In genomic region chr15:85810806-85811521, GRCm38 (mm10) we compare ENCODE assay signal across 8 mouse cellular contexts. TPM values are rescaled to one million over a fixed set of nuclear protein-coding genes. Genes with fewer than 3 reads are reported as not detected.
DNase-seq lines count a peak whose midpoint lies in the region; ATAC-seq lines count a peak whose summit lies in the region.

No protein-coding gene starts in this region.

- no peaks in the 10 kb centered on the region for H3K36me3 ChIP-seq in macrophage (ENCODE audit: inconsistent target)

- peak; percentile 59 for ATAC-seq in common myeloid progenitor, adult 5-6 weeks (replicated peaks; ENCODE audit: low read depth, poor library complexity, severe bottlenecking)
- ATAC-seq in inflammation-experienced regulatory T-cells, adult 6 months: peak; percentile 67

- peak; percentile 48 for DNase-seq in ovary, adult 18-20 months (ENCODE audit: low spot score)
- no peak for DNase-seq in ovary, postnatal 10 days (ENCODE audit: low spot score)
- DNase-seq in gastrocnemius, adult 8-10 months (ENCODE audit: low spot score in 2 of 2): peak; percentile 74 to 84
- DNase-seq in left cerebral cortex, adult 9 months (ENCODE audit: low spot score in 2 of 2): peak; percentile 62 to 84
- peak; percentile 61 for DNase-seq in right cerebral cortex, postnatal 4 days

- 4% methylated on average over 36 of the region's 36 CpGs for WGBS in macrophage (ENCODE audit: missing documents)

- H3K27ac ChIP-seq in macrophage: peak overlapping the region; percentile 65

- H3K79me2 ChIP-seq in macrophage (ENCODE audit: inconsistent target): no peaks in the 10 kb centered on the region

- H3K4me3 ChIP-seq in macrophage (ENCODE audit: inconsistent target): peak overlapping the region; percentile 73

RNA-seq across cellular contexts. Expression of gene Cdpf1, which starts 0.5 kb away (rescaled TPM):
- total RNA-seq in common myeloid progenitor, adult 5-6 weeks (2017): 9.0 and 17.4 TPM in 2 replicates
- total RNA-seq in gastrocnemius, adult 8-10 months (2022): 10 to 100 TPM; 52.8 to 58.2 (median 55.1) TPM
- 10 to 100 TPM; 39.1 to 46.6 (median 43.7) TPM for polyA plus RNA-seq in inflammation-experienced regulatory T-cells, adult 6 months (2017; shearing (Covaris generic))
- 10 to 100 TPM in 2 of 26 experiments, 1 to 10 TPM in 19, not detected in 5; 1.3 to 13.0 (median 3.6) TPM for total RNA-seq in macrophage (2018; cell fraction: chromatin; rRNA removed)
- total RNA-seq in macrophage (2018; cell fraction: cytosol; rRNA removed): 10 to 100 TPM in 23 of 26 experiments, 1 to 10 TPM in 3; 8.6 to 20.3 (median 14.4) TPM
- total RNA-seq in macrophage (2018; cell fraction: nucleus; rRNA removed): 10 to 100 TPM in 6 of 26 experiments, 1 to 10 TPM in 20; 1.1 to 16.4 (median 5.9) TPM
- polyA plus RNA-seq in macrophage (2018): 8.5 to 18.1 TPM (median 15.2 TPM) in 3 replicates

RNA-seq across cellular contexts. Expression of gene Pkdrej, which starts 10.6 kb away (rescaled TPM):
- total RNA-seq in common myeloid progenitor, adult 5-6 weeks (2017): 0.05 TPM in 1 of 2 replicates, not detected in the other
- total RNA-seq in gastrocnemius, adult 8-10 months (2022): 1 to 10 TPM in 1 of 4 experiments, under 1 TPM in 3; 0.24 to 1.0 (median 0.57) TPM
- not detected for polyA plus RNA-seq in inflammation-experienced regulatory T-cells, adult 6 months (2017; shearing (Covaris generic))
- total RNA-seq in macrophage (2018; cell fraction: chromatin; rRNA removed): not detected
- not detected for total RNA-seq in macrophage (2018; cell fraction: cytosol; rRNA removed)
- total RNA-seq in macrophage (2018; cell fraction: nucleus; rRNA removed): not detected
- polyA plus RNA-seq in macrophage (2018): not detected in 3 replicates

RNA-seq across cellular contexts. Expression of gene Ttc38, which starts 21.1 kb away (rescaled TPM):
- total RNA-seq in common myeloid progenitor, adult 5-6 weeks (2017): 1.9 and 4.5 TPM in 2 replicates
- 1 to 10 TPM; 3.7 to 6.7 (median 4.4) TPM for total RNA-seq in gastrocnemius, adult 8-10 months (2022)
- polyA plus RNA-seq in inflammation-experienced regulatory T-cells, adult 6 months (2017; shearing (Covaris generic)): 10 to 100 TPM; 10.6 to 13.3 (median 12.6) TPM
- 10 to 100 TPM in 4 of 26 experiments, 1 to 10 TPM in 16, under 1 TPM in 6; 0.17 to 14.2 (median 4.8) TPM for total RNA-seq in macrophage (2018; cell fraction: chromatin; rRNA removed)
- total RNA-seq in macrophage (2018; cell fraction: cytosol; rRNA removed): 10 to 100 TPM in 2 of 26 experiments, 1 to 10 TPM in 24; 4.2 to 10.3 (median 6.7) TPM
- total RNA-seq in macrophage (2018; cell fraction: nucleus; rRNA removed): 10 to 100 TPM in 2 of 26 experiments, 1 to 10 TPM in 22, under 1 TPM in 2; 0.72 to 10.3 (median 5.1) TPM
- 6.0 to 7.4 TPM (median 6.6 TPM) in 3 replicates for polyA plus RNA-seq in macrophage (2018)

RNA-seq across cellular contexts. Expression of gene Gtse1, which starts 48.6 kb away (rescaled TPM):
- 16.1 and 19.5 TPM in 2 replicates for total RNA-seq in common myeloid progenitor, adult 5-6 weeks (2017)
- total RNA-seq in gastrocnemius, adult 8-10 months (2022): under 1 TPM in 1 of 4 experiments, not detected in 3; 0.13 TPM
- polyA plus RNA-seq in inflammation-experienced regulatory T-cells, adult 6 months (2017; shearing (Covaris generic)): 10 to 100 TPM in 1 of 3 experiments, 1 to 10 TPM in 2; 2.5 to 20.7 (median 2.9) TPM
- 1 to 10 TPM in 24 of 26 experiments, under 1 TPM in 2; 0.71 to 7.5 (median 2.9) TPM for total RNA-seq in macrophage (2018; cell fraction: chromatin; rRNA removed)
- total RNA-seq in macrophage (2018; cell fraction: cytosol; rRNA removed): 1 to 10 TPM; 1.0 to 5.7 (median 2.9) TPM
- total RNA-seq in macrophage (2018; cell fraction: nucleus; rRNA removed): 10 to 100 TPM in 1 of 26 experiments, 1 to 10 TPM in 22, under 1 TPM in 3; 0.81 to 10.7 (median 2.0) TPM
- polyA plus RNA-seq in macrophage (2018): 2.4 to 8.0 TPM (median 3.3 TPM) in 3 replicates
